Mouse (Mus musculus) lung, adult 2 months (tissue): ENCODE results near the gene Sox15. TPM values are rescaled to one million over a fixed set of nuclear protein-coding genes. Genes with fewer than 3 reads are reported as not detected.
A peak's percentile ranks its signal among the peaks of the same experiment; 100 is the strongest.
"Not testable (repeated sequence)": the region's sequence is repeated elsewhere in the genome, so short reads cannot be mapped to it uniquely, and the experiment has no call there.

ENCODE experiments used
- DNase-seq: peaks from one replicate; pipeline ENCODE4 v3.0.0; 2022
- H3K4me1 ChIP-seq: fragments of 200-500 bp; 2 replicates; pipeline ENCODE4 v1.6.1; 2011; ENCODE audit warnings: low read length; ENCODE audit not compliant: control insufficient read depth, insufficient read depth
- H3K4me3 ChIP-seq: fragments of 200-500 bp; replicated peaks from 2 replicates; pipeline ENCODE3; 2011; ENCODE audit warnings: low read depth, mild to moderate bottlenecking, control low read depth, low read length; ENCODE audit errors: extremely low read depth
- CTCF ChIP-seq: fragments of 200-500 bp; IDR thresholded peaks from 2 replicates; pipeline ENCODE4 v1.5.1; 2011; ENCODE audit warnings: mild to moderate bottlenecking, low read length, control low read depth; ENCODE audit not compliant: insufficient read depth
- POLR2A ChIP-seq: fragments of 200-500 bp; IDR thresholded peaks from 2 replicates; pipeline ENCODE4 v1.6.1; 2011; ENCODE audit warnings: low read depth, mild to moderate bottlenecking, control low read depth, low read length, borderline replicate concordance; ENCODE audit errors: extremely low read depth
- WGBS: fragments of 180-500 bp; shearing (Covaris S2); methylation state at CpG from one replicate; pipeline ENCODE4 v1.1.7; 2018; 5-methylcytosine and 5-hydroxymethylcytosine counted together
- polyA plus RNA-seq: library from polyadenylated mRNA; depleted of rRNA; stranded (reverse); fragments of >200 nt; gene quantifications from 2 replicates; pipeline ENCODE4 v1.2.3, GENCODE M21; 2012; rRNA removed

The Sox15 gene
- polyA plus RNA-seq, 1 experiment, result 5.5 TPM

- peaks cover 3% of the 10 kb centered on the region; the same call in 1 of the 2 replicates for H3K4me1 ChIP-seq
- DNase-seq, result peak; percentile 83
- peak; percentile 88 for TF ChIP-seq POLR2A
- TF ChIP-seq CTCF, result 0 out of 2 replicates have a peak, but pooled peaks have one; percentile 8
These were observed 40.5 kb downstream of the Sox15 start, which contains the start of the genes Tnfsf12 and Tnfsfm13 for GRCm38 (mm10) chr11:69695361-69696181. Gene Tnfsf12, minus strand, starts transcription at chr11:69695849. Gene Tnfsfm13, minus strand, starts transcription at chr11:69696098.

GRCm38 (mm10) chr11:69697396-69697795 is 42.3 kb downstream of the Sox15 start:
- Histone ChIP-seq H3K4me1 (peaks cover 3% of the 10 kb centered on the region; the same call in 1 of the 2 replicates), H3K4me3 (no peak overlapping the region)
- TF ChIP-seq POLR2A (no peak), CTCF (no peak)
- DNase-seq, result no peak
- 86% methylated on average over 3 of the region's 3 CpGs for whole genome bisulfite sequencing

More at GRCm38 (mm10) chr11:69695361-69696181, 40.5 kb downstream of the Sox15 start, which contains the start of the genes Tnfsf12 and Tnfsfm13:
- H3K4me3 ChIP-seq, result peak within 1 kb of the TSS; percentile 79
- WGBS, result 3% methylated on average over 41 of the region's 41 CpGs

- WGBS, result 69% methylated on average over 5 of the region's 5 CpGs
- no peak overlapping the region for H3K4me3 ChIP-seq
- TF ChIP-seq CTCF (no peak), POLR2A (no peak)
- no peak for DNase-seq
- peaks cover 3% of the 10 kb centered on the region; the same call in 1 of the 2 replicates for H3K4me1 ChIP-seq
These were observed 43.5 kb downstream of the Sox15 start for GRCm38 (mm10) chr11:69698574-69698973.

GRCm38 (mm10) chr11:69699595-69699994 is 44.5 kb downstream of the Sox15 start:
- WGBS, result 38% methylated on average over 1 of the region's 1 CpGs
- no peak for TF ChIP-seq CTCF
- no peak for TF ChIP-seq POLR2A
- 0 out of 2 replicates have a peak, but pooled peaks cover 3% of the 10 kb centered on the region for H3K4me1 ChIP-seq
- DNase-seq, result no peak
- H3K4me3 ChIP-seq, result no peak overlapping the region

- H3K4me3 ChIP-seq, H3K4me1 ChIP-seq, DNase-seq: not testable (repeated sequence)
- WGBS, result 96% methylated on average over 10 of the region's 10 CpGs
These were observed 47.8 kb downstream of the Sox15 start for GRCm38 (mm10) chr11:69702886-69703285.

- 79% methylated on average over 3 of the region's 3 CpGs for WGBS
These were observed 48.3 kb downstream of the Sox15 start for GRCm38 (mm10) chr11:69703381-69703780.

GRCm38 (mm10) chr11:69703814-69704612 is 48.9 kb downstream of the Sox15 start:
- Histone ChIP-seq H3K4me1 (no peaks in the 10 kb centered on the region), H3K4me3 (no peak overlapping the region)
- no peak for DNase-seq
- TF ChIP-seq POLR2A (no peak), CTCF (no peak)
- WGBS, result 41% methylated on average over 8 of the region's 8 CpGs

More at GRCm38 (mm10) chr11:69703381-69703780, 48.3 kb downstream of the Sox15 start:
- not testable (repeated sequence) for DNase-seq, H3K4me3 ChIP-seq, H3K4me1 ChIP-seq

- Histone ChIP-seq H3K4me3 (no peak overlapping the region), H3K4me1 (no peaks in the 10 kb centered on the region)
- DNase-seq, result no peak
- WGBS, result 13% methylated on average over 2 of the region's 2 CpGs
- TF ChIP-seq CTCF, result no peak
- TF ChIP-seq POLR2A, result no peak
These were observed 49.5 kb downstream of the Sox15 start for GRCm38 (mm10) chr11:69704613-69705010.

Other genes starting within 250 kb of the Sox15 start
- 19.4 and 21.0 TPM in 2 replicates for gene Kdm6b, start 241.6 kb upstream of the Sox15 start, polyA plus RNA-seq
- 3.1 TPM in 2 replicates for gene Dnah2, start 106.2 kb upstream of the Sox15 start, polyA plus RNA-seq
- 0.88 and 1.0 TPM in 2 replicates for gene Efnb3, start 95.1 kb upstream of the Sox15 start, polyA plus RNA-seq
- 11.9 and 15.0 TPM in 2 replicates for gene Wrap53, start 75.1 kb upstream of the Sox15 start, polyA plus RNA-seq
- gene Trp53, start 75.0 kb upstream of the Sox15 start, polyA plus RNA-seq, result 66.8 and 75.0 TPM in 2 replicates
- 8.4 and 15.9 TPM in 2 replicates for gene Atp1b2, start 49.4 kb upstream of the Sox15 start, polyA plus RNA-seq
- not detected in 2 replicates for gene Shbg, start 37.4 kb upstream of the Sox15 start, polyA plus RNA-seq
- gene Sat2, start 33.3 kb upstream of the Sox15 start, polyA plus RNA-seq, result 3.4 and 6.1 TPM in 2 replicates
- gene Fxr2, start 22.3 kb upstream of the Sox15 start, polyA plus RNA-seq, result 54.4 and 66.9 TPM in 2 replicates
- gene Mpdu1, start 7.3 kb downstream of the Sox15 start, polyA plus RNA-seq, result 67.3 and 88.1 TPM in 2 replicates
- 65.6 and 82.8 TPM in 2 replicates for gene Cd68, start 10.8 kb downstream of the Sox15 start, polyA plus RNA-seq
- gene Eif4a1, start 17.1 kb downstream of the Sox15 start, polyA plus RNA-seq, result 152 and 265 TPM in 2 replicates
- 43.6 and 55.0 TPM in 2 replicates for gene Senp3, start 26.8 kb downstream of the Sox15 start, polyA plus RNA-seq
- gene Tnfsf13, start 30.5 kb downstream of the Sox15 start, polyA plus RNA-seq, result 16.2 and 21.3 TPM in 2 replicates
- gene Tnfsf12, start 40.5 kb downstream of the Sox15 start, polyA plus RNA-seq, result 84.2 and 98.8 TPM in 2 replicates
- 12.7 and 20.0 TPM in 2 replicates for gene Tnfsfm13, start 40.8 kb downstream of the Sox15 start, polyA plus RNA-seq
- gene Polr2a, start 103.3 kb downstream of the Sox15 start, polyA plus RNA-seq, result 32.0 and 51.1 TPM in 2 replicates
- gene Slc35g3, start 106.7 kb downstream of the Sox15 start, polyA plus RNA-seq, result 1.4 and 2.3 TPM in 2 replicates
- gene Zbtb4, start 110.6 kb downstream of the Sox15 start, polyA plus RNA-seq, result 104 and 106 TPM in 2 replicates
- 31.5 and 38.0 TPM in 2 replicates for gene Chrnb1, start 140.6 kb downstream of the Sox15 start, polyA plus RNA-seq
- gene Fgf11, start 146.5 kb downstream of the Sox15 start, polyA plus RNA-seq, result 6.9 and 8.0 TPM in 2 replicates
- 9.4 and 9.5 TPM in 2 replicates for gene Tmem102, start 150.3 kb downstream of the Sox15 start, polyA plus RNA-seq
- gene Gm39566, start 160.0 kb downstream of the Sox15 start, polyA plus RNA-seq, result not detected in 2 replicates
- not detected in 2 replicates for gene Spem2, start 163.2 kb downstream of the Sox15 start, polyA plus RNA-seq
- 0.15 and 0.41 TPM in 2 replicates for gene Spem1, start 166.9 kb downstream of the Sox15 start, polyA plus RNA-seq
- gene Nlgn2, start 182.5 kb downstream of the Sox15 start, polyA plus RNA-seq, result 32.3 and 42.0 TPM in 2 replicates
- gene Tmem256, start 183.2 kb downstream of the Sox15 start, polyA plus RNA-seq, result 151 and 173 TPM in 2 replicates
- gene Plscr3, start 191.1 kb downstream of the Sox15 start, polyA plus RNA-seq, result 192 and 225 TPM in 2 replicates
- 14.4 and 17.4 TPM in 2 replicates for gene Tnk1, start 203.4 kb downstream of the Sox15 start, polyA plus RNA-seq
- not detected in 2 replicates for gene Tmem95, start 222.7 kb downstream of the Sox15 start, polyA plus RNA-seq
- 12.6 and 19.1 TPM in 2 replicates for gene Kctd11, start 226.1 kb downstream of the Sox15 start, polyA plus RNA-seq
- 11.2 and 14.3 TPM in 2 replicates for gene Acap1, start 240.2 kb downstream of the Sox15 start, polyA plus RNA-seq
- 0.65 and 1.4 TPM in 2 replicates for gene 2810408A11Rik, start 245.7 kb downstream of the Sox15 start, polyA plus RNA-seq
- gene Neurl4, start 245.8 kb downstream of the Sox15 start, polyA plus RNA-seq, result 47.7 and 58.1 TPM in 2 replicates